Mouse (Mus musculus): ENCODE results near the gene Acap2. TPM values are rescaled to one million over a fixed set of nuclear protein-coding genes. Genes with fewer than 3 reads are reported as not detected.
A peak's percentile ranks its signal among the peaks of the same experiment; 100 is the strongest.

Acap2 gene
- total RNA-seq, 2 experiments from 2014 or later = 16.9 to 17.7 TPM

- intact Hi-C loops (cut with DNase I; ENCODE audit: low total_unique reads) = no loop called here
- no peak for DNase-seq
Observed at GRCm38 (mm10) chr16:31121612-31122011, 79.4 kb downstream of the Acap2 start.

DNA sequence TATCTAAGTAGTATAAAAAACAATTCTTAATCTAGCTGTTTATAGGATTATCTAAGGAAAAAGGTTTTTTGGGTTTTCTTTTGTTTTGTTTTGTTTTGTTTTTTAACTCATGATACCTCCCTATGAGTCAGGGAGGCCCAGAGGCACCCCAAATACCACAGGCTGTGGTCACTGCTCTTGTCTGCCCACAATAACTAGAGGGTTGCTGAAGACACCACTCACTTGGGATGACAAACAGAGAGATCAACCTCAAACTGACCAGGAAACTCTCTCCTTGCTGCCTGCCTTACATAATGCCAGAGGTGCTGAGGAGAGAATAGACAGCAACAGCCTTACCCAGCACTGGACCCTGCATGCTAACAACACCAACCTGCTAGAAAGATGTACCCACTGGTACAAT, 87.4 kb downstream of the Acap2 start:
- intact Hi-C loops (cut with DNase I; ENCODE audit: low total_unique reads) = no loop called here
- DNase-seq = no peak

DNA sequence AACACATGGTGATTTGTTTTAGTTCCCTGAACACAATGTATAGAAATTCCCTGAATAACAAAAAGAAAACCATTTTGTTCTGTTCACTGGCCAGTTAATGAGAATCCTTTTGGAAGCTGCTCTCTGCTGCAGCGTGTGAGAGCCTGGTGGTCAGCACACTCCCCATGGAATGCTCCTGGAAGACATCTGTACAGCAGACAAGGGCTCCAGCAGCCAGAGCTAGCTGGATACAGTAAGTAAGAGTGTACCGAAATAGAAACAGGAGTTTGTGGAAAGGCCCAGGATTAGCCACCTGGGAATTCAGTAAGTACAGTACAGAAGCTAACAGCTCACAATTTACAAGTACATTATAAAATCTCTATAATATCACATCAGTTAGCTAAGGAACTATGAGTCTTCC, 99.7 kb downstream of the Acap2 start:
- intact Hi-C loops (cut with DNase I; ENCODE audit: low total_unique reads) = no loop called here
- no peak for DNase-seq

- no peak for DNase-seq
- intact Hi-C loops (cut with DNase I; ENCODE audit: low total_unique reads) = no loop called here
Observed at GRCm38 (mm10) chr16:31099906-31100305, 101.1 kb downstream of the Acap2 start.

DNA sequence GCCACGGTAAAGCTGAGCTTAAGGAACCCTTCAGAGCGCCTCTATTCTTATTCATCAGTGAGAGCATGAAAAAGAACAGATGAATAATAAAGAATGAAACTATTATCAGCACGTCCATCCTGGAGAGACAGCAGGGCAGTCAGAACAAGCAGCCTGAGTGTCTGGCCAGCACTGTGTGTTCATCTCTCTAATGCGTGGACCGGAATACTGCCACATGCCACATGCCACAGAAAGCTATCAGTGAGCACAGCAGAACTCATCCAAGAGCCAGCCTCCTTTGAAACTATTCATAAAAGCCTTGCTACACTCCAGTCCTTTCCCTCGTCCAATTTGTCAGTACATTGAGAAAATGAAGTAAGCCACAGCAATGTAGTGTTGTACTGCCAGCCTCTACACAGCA, 107.0 kb downstream of the Acap2 start:
- DNase-seq = no peak
- intact Hi-C loops (cut with DNase I; ENCODE audit: low total_unique reads) = no loop called here

- intact Hi-C loops (cut with DNase I; ENCODE audit: low total_unique reads) = no loop called here
- no peak for DNase-seq
Observed at GRCm38 (mm10) chr16:31093186-31093585, 107.9 kb downstream of the Acap2 start.

DNA sequence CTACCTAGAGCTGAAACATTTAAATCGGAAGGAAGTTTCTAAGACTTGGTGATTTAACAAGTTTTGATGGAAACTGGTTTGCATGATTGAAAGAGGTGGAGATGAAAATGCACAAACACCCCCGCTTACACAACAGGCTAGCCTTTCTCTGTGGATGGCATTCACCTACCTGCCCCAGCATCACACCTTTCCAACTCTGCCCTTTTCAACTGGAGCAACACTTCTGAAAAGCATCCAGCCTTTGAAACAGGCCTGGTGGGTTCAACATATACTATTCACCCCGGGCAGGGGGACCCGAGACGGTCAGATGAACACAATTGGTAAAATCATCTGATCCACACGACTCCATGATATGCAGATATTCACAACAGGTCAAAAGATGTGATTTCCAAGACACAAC, 119.2 kb downstream of the Acap2 start:
- no peak for DNase-seq
- intact Hi-C loops (cut with DNase I; ENCODE audit: low total_unique reads) = no loop called here

DNA sequence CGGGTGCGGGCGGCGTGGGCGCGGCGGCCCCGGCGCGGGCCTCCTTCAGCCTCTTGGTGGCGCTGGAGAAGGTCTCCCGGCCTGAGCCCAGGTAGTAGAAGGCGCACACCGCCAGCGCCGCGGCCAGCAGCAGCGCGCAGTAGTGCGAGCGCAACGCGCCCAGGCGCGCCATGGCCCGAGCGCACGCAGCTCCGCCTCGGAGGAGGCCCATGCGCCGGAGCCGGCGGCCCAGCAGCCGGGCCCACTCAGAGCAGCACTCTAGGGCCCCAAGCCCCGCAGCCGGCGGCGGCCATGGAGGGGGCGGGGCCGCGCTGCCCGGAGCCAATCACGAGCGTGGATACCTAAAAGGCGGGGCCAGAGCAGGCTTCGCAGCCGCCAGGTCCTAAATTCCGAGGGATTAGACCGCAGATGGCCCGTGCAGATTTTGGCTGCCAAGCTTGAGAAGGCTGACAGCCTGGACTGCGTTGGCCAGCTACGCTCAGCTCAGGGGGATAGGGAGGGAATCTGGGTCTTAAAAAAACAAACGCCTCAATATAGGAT, 119.8 kb downstream of the Acap2 start, which contains the start of gene Xxylt1:
TSS of gene Xxylt1 (minus strand) at position 308 of the 540 bp plus-strand sequence.
- DNase-seq = peak; percentile 96
- intact Hi-C loops (cut with DNase I; ENCODE audit: low total_unique reads) = no loop called here

DNA sequence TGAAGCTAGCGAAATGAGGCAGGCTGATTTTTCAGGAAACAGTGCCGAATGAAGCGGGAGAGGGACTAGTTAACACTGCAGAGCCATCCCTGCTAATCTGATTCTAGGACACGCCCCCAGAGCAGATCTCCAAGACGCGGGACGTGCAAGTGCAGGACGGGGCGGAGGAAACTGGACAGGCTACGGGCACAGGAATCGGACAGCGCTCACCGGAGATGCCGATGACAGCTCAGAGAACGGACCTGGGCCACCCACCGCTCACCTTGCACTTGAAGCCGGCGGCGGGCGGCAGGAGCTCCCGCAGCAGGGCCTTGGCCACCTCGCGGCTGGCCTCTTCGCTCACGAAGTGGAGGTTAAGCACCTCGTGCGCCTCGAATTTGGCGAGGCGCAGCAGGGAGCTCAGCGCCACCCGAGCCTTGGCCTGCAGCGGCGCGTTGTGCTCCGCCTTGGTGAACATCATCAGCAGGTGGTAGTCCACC, 120.4 kb downstream of the Acap2 start:
- intact Hi-C loops (cut with DNase I; ENCODE audit: low total_unique reads) = no loop called here
- DNase-seq = peak; percentile 69

DNA sequence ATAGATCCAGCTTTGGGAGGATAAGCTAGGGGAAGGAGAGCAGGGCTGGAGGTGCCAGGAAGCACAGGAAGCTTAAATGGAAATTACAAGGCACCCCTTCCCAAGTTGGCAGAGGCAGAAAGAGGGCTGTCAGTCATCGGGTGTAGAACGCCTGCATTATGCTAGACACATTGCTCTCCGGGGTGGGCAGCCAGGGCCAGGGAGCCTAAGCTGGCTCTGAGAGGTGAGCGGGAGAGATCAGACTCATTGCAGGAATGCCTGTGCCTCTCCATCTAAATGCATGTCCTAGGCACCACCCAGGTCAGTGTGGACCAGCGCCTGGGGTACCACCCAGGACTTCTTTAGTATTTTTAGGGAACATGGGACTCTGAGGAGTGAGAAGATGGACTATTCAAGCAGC, 123.6 kb downstream of the Acap2 start:
- no peak for DNase-seq
- intact Hi-C loops (cut with DNase I; ENCODE audit: low total_unique reads) = loop anchor here (10.0 kb wide), 1 partner anchor 277 kb away; no protein-coding TSS in a partner anchor

DNA sequence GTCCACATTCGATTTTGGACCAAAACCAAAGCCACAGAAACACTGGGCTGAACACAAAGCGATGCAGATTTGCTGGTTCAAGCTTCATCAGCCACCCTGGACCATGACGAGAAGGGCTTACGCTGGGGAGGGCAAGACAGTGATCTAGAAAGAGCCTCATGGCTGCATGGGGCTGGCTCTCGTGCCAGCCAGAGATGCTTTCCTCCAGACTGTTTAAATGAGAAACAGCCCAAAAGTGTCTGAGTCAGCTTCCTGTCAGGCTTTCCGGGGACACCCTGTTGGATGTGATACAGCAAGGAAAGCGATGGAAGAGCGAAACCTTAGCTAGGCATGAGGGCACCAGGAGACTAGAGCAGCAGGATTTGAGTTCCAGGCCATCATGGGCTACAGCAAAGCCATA, 124.6 kb downstream of the Acap2 start:
- DNase-seq = no peak
- intact Hi-C loops (cut with DNase I; ENCODE audit: low total_unique reads) = loop anchor here (10.0 kb wide), 1 partner anchor 278 kb away; no protein-coding TSS in a partner anchor

GRCm38 (mm10) chr16:31074324-31074908, 126.6 kb downstream of the Acap2 start:
- intact Hi-C loops (cut with DNase I; ENCODE audit: low total_unique reads) = loop anchor here (5.0 to 10.0 kb wide), 3 partner anchors 97 to 477 kb away; partner anchors contain the start of gene Fam43a
- DNase-seq = no peak

DNA sequence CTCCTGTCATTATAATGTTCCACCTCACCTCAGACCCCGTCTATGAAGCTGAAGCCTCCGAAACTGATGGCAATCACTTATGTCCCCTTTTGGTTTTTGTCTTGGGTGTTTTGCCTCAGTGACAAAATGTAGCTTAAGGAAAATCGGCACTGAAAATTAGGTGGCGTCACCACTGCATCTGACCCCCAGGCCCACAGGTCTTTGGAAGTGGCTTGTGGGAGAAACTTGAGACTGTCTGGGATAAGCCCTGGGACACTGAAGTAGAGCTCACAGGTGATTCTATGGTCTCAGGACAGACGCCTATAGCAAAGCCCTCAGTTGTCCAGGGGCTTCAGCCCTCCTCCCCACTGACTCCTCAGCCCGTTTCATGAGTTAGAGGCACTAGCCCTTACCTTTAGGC, 129.3 kb downstream of the Acap2 start:
- intact Hi-C loops (cut with DNase I; ENCODE audit: low total_unique reads) = loop anchor here (5.0 to 10.0 kb wide), 3 partner anchors 94 to 474 kb away; partner anchors contain the start of gene Fam43a
- DNase-seq = no peak

DNA sequence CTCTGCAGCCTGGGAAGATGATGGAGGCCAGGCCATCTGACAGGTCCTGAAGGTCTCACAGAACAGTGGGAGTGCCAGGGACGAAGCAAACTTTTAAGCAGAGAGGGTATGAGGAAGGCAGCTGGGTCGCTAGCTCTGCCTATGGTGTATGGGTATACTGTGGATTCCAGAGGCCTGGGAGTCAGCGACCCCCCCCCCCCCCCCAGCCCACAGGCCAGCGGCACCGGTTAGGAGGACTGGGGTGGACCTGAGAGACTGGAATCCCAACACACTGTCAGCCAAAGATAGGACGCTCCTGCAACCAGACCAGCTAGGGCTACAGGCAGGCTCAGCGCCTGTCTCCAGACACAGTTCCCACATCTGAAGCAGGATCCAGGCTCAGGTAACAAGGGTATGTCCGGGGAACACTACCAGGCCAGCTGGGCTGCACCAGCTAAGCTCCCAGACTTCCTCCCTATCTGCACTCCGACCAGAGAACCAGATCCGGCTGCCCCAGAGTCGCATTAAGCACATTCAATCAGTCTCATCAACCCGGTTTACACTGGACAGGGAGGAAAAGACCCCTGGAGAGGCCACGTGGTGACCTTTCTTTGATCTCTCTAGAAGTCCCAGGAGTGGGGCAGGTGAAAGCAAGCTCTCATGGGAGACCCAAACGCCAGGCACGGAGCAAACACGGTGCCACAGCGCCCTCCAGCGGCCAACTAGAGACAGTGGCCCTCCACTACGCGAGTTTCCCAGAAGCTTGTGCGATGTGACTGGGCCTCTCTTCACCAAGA, 130.5 kb downstream of the Acap2 start:
- peak; percentile 82 for DNase-seq
- intact Hi-C loops (cut with DNase I; ENCODE audit: low total_unique reads) = loop anchor here (5.0 to 10.0 kb wide), 3 partner anchors 93 to 473 kb away; partner anchors contain the start of gene Fam43a

GRCm38 (mm10) chr16:31069211-31070166, 131.6 kb downstream of the Acap2 start:
- intact Hi-C loops (cut with DNase I; ENCODE audit: low total_unique reads) = loop anchor here (5.0 to 10.0 kb wide), 3 partner anchors 92 to 472 kb away; partner anchors contain the start of gene Fam43a
- DNase-seq = no peak

DNA sequence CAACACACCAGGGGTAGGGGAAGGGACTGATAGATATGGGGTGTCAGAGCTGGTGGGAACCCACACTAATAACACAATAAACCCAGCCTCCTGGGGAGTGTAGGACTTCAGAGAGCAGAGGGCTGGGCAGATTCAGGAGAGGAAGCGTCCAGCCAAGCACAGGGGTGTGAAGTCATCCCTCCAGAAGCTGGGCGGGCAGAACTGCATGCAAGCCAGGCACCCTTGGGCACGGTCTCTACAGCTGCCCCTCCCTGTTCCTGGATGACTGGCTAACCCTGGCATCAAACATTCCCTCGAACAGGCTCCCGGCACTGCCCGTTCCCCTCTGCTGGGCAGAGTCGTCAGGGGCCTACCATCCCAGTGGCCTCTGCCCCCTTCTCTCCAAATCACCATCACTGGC, 132.8 kb downstream of the Acap2 start:
- intact Hi-C loops (cut with DNase I; ENCODE audit: low total_unique reads) = no loop called here

DNA sequence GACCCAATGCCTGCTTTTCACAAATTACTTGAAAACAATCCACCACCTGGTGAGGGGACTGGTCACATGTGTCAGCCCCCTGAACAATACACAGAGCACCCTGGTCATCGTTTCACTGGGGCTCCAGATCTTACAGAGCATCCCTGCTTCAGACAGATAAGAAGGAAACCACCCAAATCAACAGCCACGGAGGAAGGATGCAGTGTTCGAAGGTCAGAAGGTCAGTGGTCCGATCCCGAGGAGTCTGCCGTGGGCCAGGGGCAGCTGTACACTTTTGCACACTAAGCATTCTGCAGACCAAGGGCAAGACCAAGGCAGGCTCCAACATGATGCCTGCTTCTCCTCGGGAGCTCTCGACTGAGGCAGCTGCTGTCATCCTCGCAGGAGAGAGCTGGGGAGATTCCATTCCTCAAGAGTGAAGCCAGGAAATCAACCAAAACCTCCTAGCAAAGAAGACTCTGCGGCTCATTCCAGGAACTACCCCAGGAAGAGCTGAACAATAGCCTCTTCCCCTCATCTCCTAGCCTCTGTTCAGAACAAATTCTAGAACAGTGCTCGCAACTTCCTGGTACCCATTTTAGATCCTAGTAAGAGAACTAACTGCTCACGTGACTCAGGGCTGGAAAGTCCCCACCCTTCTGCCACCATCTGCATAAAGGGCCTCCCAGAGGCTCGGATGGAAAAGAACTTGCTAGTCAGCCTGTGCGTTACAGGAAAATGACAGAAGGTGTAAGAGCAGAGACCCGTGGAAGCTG, 134.5 kb downstream of the Acap2 start:
- no peak for DNase-seq
- intact Hi-C loops (cut with DNase I; ENCODE audit: low total_unique reads) = no loop called here

More for the DNA sequence above, 132.8 kb downstream of the Acap2 start:
- DNase-seq = peak; percentile 32

DNA sequence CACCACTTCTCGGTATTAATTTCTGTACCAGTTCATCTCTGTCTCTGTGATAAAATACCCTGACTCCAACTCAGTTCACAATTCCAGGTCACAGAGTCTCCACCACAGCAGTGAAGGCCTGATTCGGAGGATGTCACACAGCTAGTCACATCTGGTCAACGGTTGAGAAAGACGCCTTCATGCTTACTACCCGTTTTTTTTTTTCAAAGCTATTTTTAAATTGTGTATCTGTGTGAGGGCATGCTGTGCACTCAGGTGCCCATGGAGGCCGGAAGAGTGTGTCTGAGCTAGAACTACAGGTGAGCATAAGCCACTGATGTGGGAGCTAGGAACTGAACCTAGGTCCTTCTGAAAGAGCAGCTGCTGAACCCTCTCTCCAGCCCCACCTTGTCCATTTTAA, 136.3 kb downstream of the Acap2 start:
- no peak for DNase-seq
- intact Hi-C loops (cut with DNase I; ENCODE audit: low total_unique reads) = no loop called here

- intact Hi-C loops (cut with DNase I; ENCODE audit: low total_unique reads) = no loop called here
- DNase-seq = no peak
Observed at GRCm38 (mm10) chr16:31062918-31063317, 138.1 kb downstream of the Acap2 start.

Data from gastrocnemius, postnatal 14 days (tissue).